Mouse (Mus musculus) kidney, adult 8-10 months (tissue): Measurements from ENCODE around the gene Rin3.
A peak's percentile ranks its signal among the peaks of the same experiment; 100 is the strongest.

ENCODE experiments used
- DNase-seq, 2 experiments: peaks; one replicate each; pipeline ENCODE4 v3.0.0; 2022

Gene Rin3

DNA sequence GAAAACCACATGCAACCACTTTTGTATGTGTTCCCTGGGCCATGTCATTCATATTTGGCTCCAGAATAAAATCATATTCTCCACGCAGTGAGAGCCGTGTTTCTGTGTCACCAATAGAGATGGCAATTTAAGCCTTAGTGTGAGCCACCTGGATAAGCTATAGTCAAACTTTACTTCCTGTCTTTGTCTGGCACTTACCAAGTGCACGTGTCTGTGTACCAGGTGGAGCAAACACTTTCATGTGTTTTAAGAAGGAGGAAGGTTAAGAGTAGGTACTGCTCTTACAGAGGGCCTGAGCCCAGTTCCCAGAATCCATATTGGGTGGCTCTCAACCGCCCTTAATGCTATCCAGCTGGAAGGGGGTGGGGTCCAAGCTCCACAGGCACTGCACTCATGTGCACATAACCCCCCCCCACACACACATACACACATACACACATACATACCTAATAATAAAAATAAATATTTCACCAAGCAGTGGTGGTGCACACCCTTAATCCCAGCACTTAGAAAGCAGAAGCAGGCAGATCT, 142.3 kb downstream of the Rin3 start:
- DNase-seq = no peak

GRCm38 (mm10) chr12:102426285-102426684, 143.4 kb downstream of the Rin3 start:
- no peak for DNase-seq

- no peak for DNase-seq
Measured at GRCm38 (mm10) chr12:102429656-102430055, 146.8 kb downstream of the Rin3 start.

DNA sequence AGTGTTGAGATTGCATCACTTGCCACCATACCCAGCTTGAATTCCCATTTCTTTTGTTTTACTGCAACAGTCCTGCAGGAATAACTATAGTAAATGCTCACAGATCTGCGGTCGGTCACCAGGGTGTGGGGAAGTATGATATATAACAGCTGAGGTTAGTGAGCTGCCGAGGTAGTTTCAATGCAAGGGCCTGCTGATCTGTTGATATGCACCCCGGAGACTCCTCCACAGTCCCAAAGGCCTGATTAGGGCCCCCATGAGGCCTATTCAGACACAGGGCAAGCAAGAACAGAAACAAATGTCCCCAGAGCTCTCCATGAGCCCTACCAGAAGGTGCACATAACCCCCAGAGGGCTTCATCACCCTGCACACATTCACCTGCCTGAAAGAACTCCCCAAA, 147.4 kb downstream of the Rin3 start:
- DNase-seq = no peak

- DNase-seq = no peak
Measured at GRCm38 (mm10) chr12:102432238-102432637, 149.4 kb downstream of the Rin3 start.

DNA sequence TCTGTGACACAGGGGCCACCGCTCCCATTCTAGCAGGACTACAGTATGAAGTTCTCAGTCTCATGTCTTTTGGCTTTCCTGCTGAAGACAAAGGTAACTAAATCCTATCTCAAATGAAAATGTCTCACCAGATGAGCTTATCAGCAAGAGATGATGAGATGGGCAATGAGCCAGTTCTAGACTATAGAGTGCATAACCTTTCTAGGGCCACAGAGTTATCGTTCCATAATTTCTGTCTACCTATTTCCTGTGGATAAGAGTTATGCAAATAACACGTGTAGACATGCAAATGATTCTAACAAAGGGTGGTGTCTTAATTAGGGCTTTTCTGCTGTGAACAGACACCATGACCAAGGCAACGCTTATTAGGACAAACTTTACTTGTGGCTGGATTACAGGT, 151.3 kb downstream of the Rin3 start:
- no peak for DNase-seq

DNA sequence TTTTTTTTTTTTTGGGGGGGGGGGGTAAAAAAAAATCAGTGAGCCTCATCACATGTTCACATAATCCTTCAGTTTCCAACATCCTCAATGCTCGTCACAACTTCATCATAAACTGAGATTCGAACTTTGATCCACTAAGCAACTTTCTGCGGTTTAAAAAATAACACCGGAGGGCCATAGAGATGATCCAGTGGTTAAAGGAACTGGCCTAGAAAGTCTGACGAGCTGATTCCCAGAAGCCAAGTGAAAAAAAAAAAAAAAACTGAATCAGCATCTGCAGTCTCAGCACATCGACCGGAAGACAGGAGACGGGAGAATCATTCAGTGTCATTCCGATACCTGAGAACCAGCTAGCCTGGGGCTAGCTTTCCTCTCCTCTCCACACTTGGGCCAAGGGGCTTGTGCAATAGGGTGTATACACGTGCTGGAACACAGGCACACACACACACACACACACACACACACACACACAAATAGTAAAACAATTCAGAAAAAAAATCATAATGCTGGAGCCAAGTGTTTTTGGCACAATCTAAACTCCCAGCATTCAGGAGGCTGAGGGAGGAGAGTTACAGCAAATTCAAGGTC, 154.2 kb downstream of the Rin3 start:
- DNase-seq = no peak

- DNase-seq = no peak
Measured at GRCm38 (mm10) chr12:102437952-102438351, 155.1 kb downstream of the Rin3 start.

DNA sequence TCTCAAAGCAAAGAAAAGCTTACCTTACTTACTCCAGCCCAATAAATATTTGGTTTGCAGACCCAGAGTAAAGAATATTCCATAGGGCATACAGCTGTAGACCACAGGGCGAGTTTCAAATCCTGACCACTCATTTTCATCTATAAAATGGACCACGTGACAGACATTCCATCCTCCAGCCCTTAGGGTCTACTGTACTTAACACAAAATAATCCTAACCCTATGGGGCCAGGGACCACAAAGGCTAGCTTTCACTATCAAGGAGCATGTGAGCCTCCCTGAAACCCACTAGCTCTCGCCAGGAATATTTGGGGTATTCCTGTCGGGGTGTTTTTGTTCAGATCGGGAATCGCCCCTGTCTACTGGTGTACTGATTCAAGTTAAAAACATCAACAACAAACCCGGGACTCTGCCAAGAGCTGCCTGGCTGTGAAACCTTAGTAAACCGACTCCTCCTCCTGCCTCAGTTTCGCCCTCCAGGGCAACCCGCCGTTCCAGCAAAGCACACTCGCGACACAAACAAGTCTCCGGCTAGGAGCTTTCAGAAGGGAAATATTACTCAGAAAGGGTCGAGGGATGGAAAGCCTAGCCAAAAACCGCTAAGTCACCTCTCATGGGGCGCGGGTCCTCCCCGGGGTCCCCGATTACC, 156.3 kb downstream of the Rin3 start:
- DNase-seq = no peak

- peak; percentile 99 for DNase-seq
Measured at GRCm38 (mm10) chr12:102439632-102440023, 156.8 kb downstream of the Rin3 start, which contains the start of gene Lgmn. Gene Lgmn (minus strand): TSS chr12:102439813.
